Mouse (Mus musculus) thymus, postnatal 36 days (tissue): Measurements from ENCODE around the gene Sept5.

ENCODE experiments used
- DNase-seq, 2 experiments: peaks; one replicate each; pipeline ENCODE4 v3.0.0; 2022; ENCODE audit warnings: mixed read lengths in 2 of 2

Gene Sept5

DNA sequence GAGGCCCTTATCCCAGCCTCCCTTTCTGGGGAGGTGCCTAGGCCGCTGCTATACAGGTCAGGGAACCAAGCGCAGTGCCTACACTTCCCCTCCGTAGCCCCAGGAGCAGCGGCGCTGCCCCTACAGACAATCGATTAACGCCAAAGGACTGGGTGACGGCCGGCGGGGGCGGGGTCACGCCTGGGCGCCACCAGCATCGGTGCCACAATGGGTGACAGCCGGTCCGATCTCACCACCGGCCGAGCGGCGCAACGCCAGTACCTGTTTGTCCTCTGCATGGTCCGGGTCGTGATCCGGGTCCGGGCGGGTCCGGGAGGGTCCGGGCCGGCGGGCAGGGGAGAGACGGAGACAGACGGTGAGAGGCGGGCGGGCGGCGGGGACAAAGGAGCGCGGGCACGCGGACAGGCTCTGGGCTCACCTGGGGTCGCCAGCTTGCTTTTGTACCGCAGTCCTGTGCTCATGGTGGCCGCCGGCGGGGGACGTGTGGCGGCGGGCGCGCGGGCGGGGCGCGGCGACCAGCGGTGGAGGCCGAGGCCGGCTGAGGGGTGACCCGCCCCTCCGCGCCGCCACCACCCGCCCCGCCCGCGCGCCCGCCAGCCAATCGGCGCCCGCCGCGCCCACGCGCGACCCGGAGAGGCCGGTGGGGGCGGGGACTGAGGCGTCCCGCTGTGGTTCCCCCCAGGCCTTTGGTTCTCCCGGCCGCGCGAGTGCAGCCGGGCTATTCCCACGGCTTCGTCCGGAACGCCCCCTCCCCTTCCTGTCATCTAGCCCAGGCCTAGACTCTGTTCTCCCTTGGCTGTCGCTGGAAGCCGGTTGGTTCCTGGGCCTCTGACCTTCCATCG is at the start of gene Sept5:
Gene Sept5 (minus strand): TSS at position 565 of the 842 bp plus-strand sequence.
- peak; percentile 42 to 55 for DNase-seq

- DNase-seq, result no peak
These were observed 49.4 kb upstream of the Sept5 start for GRCm38 (mm10) chr16:18679112-18679511.

DNA sequence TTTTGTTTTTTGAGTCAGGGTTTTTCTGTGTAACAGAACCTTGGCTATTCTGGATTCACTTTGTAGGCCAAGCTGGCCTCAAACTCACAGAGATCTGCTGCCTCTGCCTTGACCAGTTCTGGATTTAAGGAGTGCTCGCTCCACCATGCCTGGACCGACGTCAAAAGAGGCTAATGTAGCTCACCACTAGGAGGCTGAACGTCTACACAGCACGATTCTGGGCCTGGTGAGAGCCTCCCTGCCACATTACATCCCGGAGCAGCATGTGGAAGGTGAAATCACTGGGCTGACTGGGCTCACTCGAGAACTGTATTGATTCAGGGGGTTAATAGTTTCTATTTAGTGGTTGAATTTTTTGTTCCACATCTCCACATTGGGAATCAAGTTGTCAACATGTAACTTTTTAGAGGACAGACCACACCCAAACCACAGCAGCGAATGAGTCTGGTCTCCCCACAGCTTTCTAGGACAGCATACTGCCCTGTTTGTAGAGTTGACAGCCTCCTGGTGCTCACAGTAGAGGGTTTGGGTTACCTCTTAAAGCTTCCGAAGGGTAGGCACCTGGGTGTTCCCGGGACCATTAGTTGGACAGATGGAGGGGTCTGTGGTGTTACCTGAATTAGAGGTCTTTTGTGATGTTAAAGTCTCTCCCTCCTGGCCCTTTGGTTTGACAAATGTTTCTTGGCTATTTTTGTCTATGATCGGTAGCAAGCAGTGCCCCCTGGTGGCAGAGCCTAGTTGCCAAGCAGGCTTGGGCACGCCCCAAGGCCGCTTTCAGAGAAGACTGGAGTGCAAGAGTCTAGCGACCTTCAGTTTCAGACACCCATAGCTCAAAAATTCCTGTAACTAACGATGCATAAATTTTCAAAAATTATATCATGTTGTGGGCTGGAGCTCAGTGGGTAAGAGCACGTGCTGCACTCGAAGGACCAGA is 48.3 kb upstream of the Sept5 start:
- DNase-seq, result peak; percentile 59 to 69

DNA sequence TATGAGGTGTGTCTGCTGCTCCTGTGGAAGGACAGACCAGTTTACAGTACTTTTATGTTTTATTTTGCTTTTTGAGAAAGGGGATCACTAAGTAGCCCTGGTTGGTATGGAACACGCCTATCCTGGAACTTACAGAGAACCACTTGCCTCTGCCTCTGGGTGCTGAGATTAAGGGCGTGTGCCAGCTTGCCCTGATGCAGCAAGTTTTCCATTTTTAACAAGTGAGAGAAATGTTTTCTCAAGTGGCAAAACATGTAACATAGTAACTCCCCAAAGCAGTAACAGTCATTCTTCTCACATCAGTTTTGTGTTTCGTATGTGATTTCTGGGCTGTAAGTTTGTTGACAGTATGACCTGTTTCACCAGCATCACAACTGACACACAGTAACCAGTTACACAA is 43.3 kb upstream of the Sept5 start:
- DNase-seq, result no peak

DNA sequence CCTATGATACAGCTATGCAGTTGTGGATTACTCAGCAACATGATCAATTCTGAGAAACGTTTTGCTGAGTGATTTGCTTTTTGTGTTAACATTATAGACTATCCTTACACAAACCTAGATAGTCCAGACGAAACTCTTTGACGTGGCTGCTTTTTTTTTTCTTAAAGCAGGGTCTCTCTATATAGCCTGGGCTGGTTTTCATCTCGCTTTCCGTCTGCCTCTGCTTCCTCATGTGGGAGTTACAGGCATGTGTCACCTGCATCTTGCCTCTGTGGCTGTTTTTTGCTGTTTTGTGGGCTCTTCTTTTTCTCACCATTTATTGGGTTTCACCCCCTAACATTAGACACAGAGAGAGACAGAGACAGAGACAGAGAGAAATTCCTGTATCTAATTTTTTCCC is 42.3 kb upstream of the Sept5 start:
- DNase-seq, result no peak

GRCm38 (mm10) chr16:18669914-18670313 is 40.2 kb upstream of the Sept5 start:
- DNase-seq, result no peak

GRCm38 (mm10) chr16:18658597-18658996 is 28.8 kb upstream of the Sept5 start:
- DNase-seq, result no peak

DNA sequence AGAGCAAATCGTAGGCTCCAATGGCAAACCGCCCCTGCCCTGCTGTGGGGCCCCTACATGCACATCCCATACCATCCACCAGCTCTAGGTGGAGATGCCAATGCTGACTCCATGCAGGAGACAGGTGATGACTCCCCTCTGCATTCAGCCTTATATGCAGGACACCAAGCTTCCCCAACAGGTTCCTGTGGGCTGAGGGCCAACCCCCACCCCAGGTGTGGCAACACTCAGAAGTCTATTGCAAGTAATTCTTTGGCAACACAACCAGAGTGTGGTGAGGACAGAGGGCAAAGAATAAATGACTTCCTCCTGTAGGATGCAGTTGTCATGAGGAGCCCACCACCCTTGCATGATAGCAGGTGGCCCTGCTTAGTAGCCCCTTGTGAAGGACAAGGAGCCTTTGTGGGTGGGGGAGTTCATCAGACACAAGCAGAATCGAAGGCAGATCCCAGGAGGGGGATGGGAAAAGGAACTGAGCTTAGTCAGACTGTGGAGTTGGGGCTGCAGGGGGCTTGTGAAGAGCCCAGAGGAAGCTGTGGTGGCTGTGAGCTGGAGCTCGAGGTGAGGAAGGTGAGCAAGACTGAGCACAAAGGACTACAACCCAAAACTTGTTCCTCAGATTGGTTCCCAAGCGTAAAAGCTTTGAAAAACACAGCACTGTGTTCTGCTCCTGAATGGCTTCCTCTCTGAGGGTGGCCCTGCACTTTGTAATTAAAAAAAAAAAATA is 25.8 kb upstream of the Sept5 start:
- DNase-seq, result no peak

- DNase-seq, result no peak
These were observed 23.8 kb upstream of the Sept5 start for GRCm38 (mm10) chr16:18653290-18654160.

GRCm38 (mm10) chr16:18649126-18649525 is 19.4 kb upstream of the Sept5 start:
- DNase-seq, result no peak

- DNase-seq, result no peak
These were observed 15.6 kb upstream of the Sept5 start for GRCm38 (mm10) chr16:18645329-18645728.

DNA sequence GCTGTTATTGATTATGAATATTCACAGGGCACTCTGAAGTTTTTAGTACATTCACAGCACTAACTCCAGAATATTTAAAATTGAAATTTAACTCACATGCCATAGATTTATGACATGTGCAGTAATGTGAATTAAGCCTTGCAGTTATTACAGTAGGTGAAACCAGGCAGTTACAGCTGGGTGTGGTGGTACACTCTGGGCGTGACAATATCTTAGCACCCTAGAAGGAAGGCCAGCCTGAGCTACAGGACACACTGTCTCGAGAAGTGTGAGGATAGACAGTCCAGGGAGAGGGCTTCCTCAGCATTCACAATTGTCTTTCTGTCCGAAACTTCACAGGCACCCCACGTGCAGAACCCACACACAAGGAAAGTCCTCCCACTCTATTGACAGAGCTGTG is 14.7 kb upstream of the Sept5 start:
- DNase-seq, result no peak

DNA sequence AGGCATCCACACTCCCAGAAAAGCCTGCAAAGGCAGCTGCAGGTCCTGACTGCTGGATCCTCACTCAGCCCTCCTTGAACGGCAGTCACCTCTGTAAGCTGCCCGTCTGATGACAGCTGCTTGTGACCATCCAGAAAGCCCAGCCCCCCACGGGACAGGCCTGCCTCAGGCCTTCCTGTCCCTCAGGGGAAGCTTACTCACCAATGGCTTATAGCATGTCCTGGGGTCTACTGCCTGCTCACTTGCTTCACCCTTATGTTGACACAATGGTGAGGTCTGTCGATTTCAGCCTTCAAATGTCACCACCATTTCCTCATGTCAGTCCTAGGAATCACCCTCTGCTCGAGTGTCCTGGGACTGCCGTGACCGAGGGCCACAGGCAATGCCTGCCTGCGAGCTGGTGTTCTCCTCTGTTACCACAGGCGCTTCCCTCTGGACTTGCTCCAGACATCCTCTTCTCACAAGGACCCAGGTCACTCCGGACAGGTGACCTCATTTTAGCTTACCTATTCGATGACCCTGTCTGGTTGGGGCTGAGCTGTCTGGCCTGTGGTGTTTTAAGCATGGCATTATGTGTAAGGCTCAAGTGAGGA is 13.7 kb upstream of the Sept5 start:
- no peak for DNase-seq

DNA sequence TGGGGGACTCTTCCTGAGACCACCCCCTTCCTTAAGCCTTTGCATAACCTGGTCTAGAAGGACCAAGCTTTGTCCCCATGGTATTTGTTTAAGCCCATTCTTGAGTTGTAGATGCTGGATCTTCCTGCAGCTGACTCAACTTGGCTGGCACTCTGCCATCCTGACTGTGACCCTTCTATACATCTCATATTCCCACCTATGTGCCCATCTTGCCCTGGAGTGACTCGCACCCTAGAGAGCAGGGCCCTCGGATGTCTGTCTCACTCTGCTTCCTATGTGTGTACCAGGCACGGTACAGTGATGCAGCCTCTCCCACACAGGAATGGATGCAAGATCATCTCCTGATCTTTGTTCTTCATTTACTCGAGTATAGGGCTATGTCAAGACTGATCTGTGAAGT is 13.1 kb upstream of the Sept5 start:
- no peak for DNase-seq

- DNase-seq, result no peak
These were observed 12.5 kb upstream of the Sept5 start for GRCm38 (mm10) chr16:18642291-18642690.

- no peak for DNase-seq
These were observed 9.7 kb upstream of the Sept5 start for GRCm38 (mm10) chr16:18639382-18639929.

DNA sequence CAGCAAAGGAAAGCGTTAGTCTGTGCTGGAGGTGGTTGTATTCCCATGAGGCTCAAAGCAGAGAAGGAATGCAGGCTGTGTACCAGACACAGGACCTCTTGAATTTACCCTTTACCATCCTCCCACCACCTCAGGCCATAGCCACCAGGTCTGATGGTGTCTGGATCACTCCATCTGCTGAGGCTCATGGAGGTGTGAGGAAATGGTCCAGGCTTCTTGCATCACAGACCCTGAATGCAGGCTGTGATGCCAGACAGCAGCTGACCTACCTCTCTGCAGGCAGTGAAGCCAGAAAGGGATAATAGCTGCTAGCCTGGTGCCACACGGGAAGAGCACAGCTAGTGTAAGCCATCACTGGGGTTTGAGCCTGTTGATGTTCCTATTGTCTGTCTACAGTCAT is 8.6 kb upstream of the Sept5 start:
- no peak for DNase-seq

DNA sequence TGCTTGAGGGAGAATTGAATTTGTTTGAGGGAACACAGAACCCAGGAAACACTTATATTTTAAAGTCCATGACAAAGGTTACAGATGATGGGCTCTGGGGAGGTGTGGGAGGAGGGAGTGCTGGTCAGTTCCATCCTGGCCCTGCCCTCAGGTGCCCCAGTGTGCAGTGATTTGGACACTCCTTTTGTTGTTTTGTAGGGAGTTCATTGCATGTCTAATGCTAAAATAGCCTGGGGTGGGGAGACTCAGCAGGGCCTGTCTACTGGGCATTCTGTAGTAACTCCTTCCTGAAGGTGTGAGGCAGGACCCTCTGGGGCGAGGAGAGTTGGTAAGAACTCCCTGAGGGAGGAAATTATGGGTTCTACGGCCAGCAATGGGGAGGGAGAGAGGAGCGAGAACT is 7.0 kb upstream of the Sept5 start:
- no peak for DNase-seq

- no peak for DNase-seq
These were observed 6.6 kb upstream of the Sept5 start for GRCm38 (mm10) chr16:18636401-18636800.

- DNase-seq, result no peak
These were observed 3.6 kb upstream of the Sept5 start for GRCm38 (mm10) chr16:18633333-18633732.

DNA sequence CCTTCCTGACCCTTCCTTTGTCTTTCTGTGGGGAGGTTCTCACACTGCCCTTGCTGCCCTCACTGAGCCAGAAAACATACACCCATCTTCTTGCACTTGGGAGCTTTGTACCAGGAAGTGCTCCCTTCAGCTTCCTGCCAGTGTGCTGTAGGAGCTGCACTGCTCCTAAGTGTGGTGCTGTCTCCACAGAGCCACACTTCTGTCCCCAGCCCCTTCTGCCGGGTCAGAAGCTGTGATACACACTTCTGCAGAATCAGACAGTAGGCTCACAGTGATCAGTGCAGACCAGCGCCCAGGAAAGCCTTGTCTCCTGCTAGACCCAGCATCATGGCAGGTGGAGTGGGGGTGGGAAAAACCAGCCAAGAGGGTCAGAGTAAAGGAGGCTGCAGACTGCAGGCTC is 3.1 kb upstream of the Sept5 start:
- DNase-seq, result no peak
